Mouse (Mus musculus) lung, embryonic 15.5 days (tissue): Measurements from ENCODE around the gene Klk1b3. TPM values are rescaled to one million over a fixed set of nuclear protein-coding genes. Genes with fewer than 3 reads are reported as not detected.
"Not testable (repeated sequence)": the region's sequence is repeated elsewhere in the genome, so short reads cannot be mapped to it uniquely, and the experiment has no call there.

Experiments used
- ATAC-seq: fragments of 200-750 bp; cut with Nextera tagmentation; 2 replicates; pipeline ENCODE4 v1.8.0; 2017; ENCODE audit warnings: moderate number of reproducible peaks, borderline replicate concordance; ENCODE audit not compliant: low FRiP score, low TSS enrichment; ENCODE audit errors: extremely low read depth
- H3K27ac ChIP-seq: fragments of 300-500 bp; sonication (generic); 2 replicates; pipeline ENCODE4 v1.5.1; 2015; ENCODE audit warnings: moderate library complexity, mild to moderate bottlenecking, inconsistent platforms
- H3K27me3 ChIP-seq: fragments of 300-500 bp; sonication (generic); 2 replicates; pipeline ENCODE4 v1.6.1; 2015; ENCODE audit warnings: inconsistent platforms
- H3K36me3 ChIP-seq: fragments of 300-500 bp; sonication (generic); 2 replicates; pipeline ENCODE4 v1.6.1; 2015; ENCODE audit warnings: inconsistent platforms
- H3K4me1 ChIP-seq: fragments of 300-500 bp; sonication (generic); 2 replicates; pipeline ENCODE4 v1.6.1; 2015; ENCODE audit warnings: inconsistent platforms
- H3K4me2 ChIP-seq: fragments of 300-500 bp; sonication (generic); 2 replicates; pipeline ENCODE4 v1.6.1; 2015; ENCODE audit warnings: inconsistent platforms, mild to moderate bottlenecking, moderate library complexity
- H3K4me3 ChIP-seq: fragments of 300-500 bp; sonication (generic); 2 replicates; pipeline ENCODE4 v1.5.1; 2015; ENCODE audit warnings: mild to moderate bottlenecking, inconsistent platforms
- H3K9ac ChIP-seq: fragments of 300-500 bp; sonication (generic); 2 replicates; pipeline ENCODE4 v1.6.1; 2015; ENCODE audit warnings: inconsistent platforms
- H3K9me3 ChIP-seq: fragments of 300-500 bp; sonication (generic); 2 replicates; pipeline ENCODE4 v1.6.1; 2016; ENCODE audit warnings: inconsistent platforms
- WGBS: fragments of 180-500 bp; shearing (Covaris S2); methylation state at CpG from one replicate; pipeline ENCODE4 v1.1.7; 2015; 5-methylcytosine and 5-hydroxymethylcytosine counted together
- polyA plus RNA-seq: library from polyadenylated mRNA; unstranded; fragments of >200 nt; fragmentation: Nextera tagmentation; extraction: Ambion mirVana; gene quantifications from 2 replicates; pipeline ENCODE4 v1.2.1, GENCODE M21; 2015

Gene Klk1b3
- polyA plus RNA-seq, 1 experiment from 2014 or later = not detected

GRCm38 (mm10) chr7:44239913-44240312, 41.9 kb downstream of the Klk1b3 start:
- Histone ChIP-seq H3K9ac (no peak overlapping the region), H3K4me1 (peaks cover under 1% of the 10 kb centered on the region; the same call in 1 of the 2 replicates), H3K27ac (no peak overlapping the region), H3K4me2 (no peak overlapping the region), H3K4me3 (no peak overlapping the region), H3K27me3 (no peaks in the 10 kb centered on the region), H3K36me3 (no peaks in the 10 kb centered on the region), H3K9me3 (no peaks in the 10 kb centered on the region)
- 32% methylated on average over 2 of the region's 2 CpGs for WGBS
- ATAC-seq = no peak

- no peak for ATAC-seq
- Histone ChIP-seq H3K4me2 (no peak overlapping the region), H3K9me3 (no peaks in the 10 kb centered on the region), H3K4me3 (no peak overlapping the region), H3K4me1 (peaks cover 7% of the 10 kb centered on the region; the same call in 1 of the 2 replicates), H3K9ac (no peak overlapping the region), H3K27me3 (no peaks in the 10 kb centered on the region), H3K27ac (no peak overlapping the region), H3K36me3 (no peaks in the 10 kb centered on the region)
- WGBS = 33% methylated on average over 1 of the region's 1 CpGs
Observed at GRCm38 (mm10) chr7:44240712-44241111, 42.7 kb downstream of the Klk1b3 start.

GRCm38 (mm10) chr7:44241163-44241562, 43.2 kb downstream of the Klk1b3 start:
- no peak overlapping the region for H3K4me2 ChIP-seq
- no peak for ATAC-seq
- no peaks in the 10 kb centered on the region for H3K36me3 ChIP-seq
- H3K9ac ChIP-seq = no peak overlapping the region
- 61% methylated on average over 2 of the region's 2 CpGs for WGBS
- no peak overlapping the region for H3K27ac ChIP-seq
- H3K4me1 ChIP-seq = peaks cover 7% of the 10 kb centered on the region; the same call in 1 of the 2 replicates
- no peaks in the 10 kb centered on the region for H3K9me3 ChIP-seq
- no peak overlapping the region for H3K4me3 ChIP-seq
- H3K27me3 ChIP-seq = no peaks in the 10 kb centered on the region

GRCm38 (mm10) chr7:44244080-44244479, 46.1 kb downstream of the Klk1b3 start:
- ATAC-seq = no peak
- H3K9ac ChIP-seq = no peak overlapping the region
- no peaks in the 10 kb centered on the region for H3K27me3 ChIP-seq
- H3K9me3 ChIP-seq = no peaks in the 10 kb centered on the region
- H3K4me3 ChIP-seq = no peak overlapping the region
- peaks cover 11% of the 10 kb centered on the region for H3K36me3 ChIP-seq
- WGBS = 60% methylated on average over 1 of the region's 1 CpGs
- H3K27ac ChIP-seq = no peak overlapping the region
- peaks cover 19% of the 10 kb centered on the region for H3K4me1 ChIP-seq
- H3K4me2 ChIP-seq = no peak overlapping the region

GRCm38 (mm10) chr7:44246055-44246983, 48.3 kb downstream of the Klk1b3 start, which contains the start of the genes 1700028J19Rik and 2410002F23Rik:
TSS of gene 1700028J19Rik (minus strand) at chr7:44246695.
TSS of gene 2410002F23Rik (plus strand) at chr7:44246722.
- H3K27ac ChIP-seq = peak within 1 kb of the TSS; percentile 93
- no peaks in the 10 kb centered on the region for H3K27me3 ChIP-seq
- peak within 1 kb of the TSS; percentile 63 for H3K4me2 ChIP-seq
- H3K9me3 ChIP-seq = no peaks in the 10 kb centered on the region
- peak within 1 kb of the TSS; percentile 91 for H3K9ac ChIP-seq
- under 1% methylated on average over 62 of the region's 62 CpGs for WGBS
- H3K36me3 ChIP-seq = peaks cover 31% of the 10 kb centered on the region
- peaks cover 19% of the 10 kb centered on the region for H3K4me1 ChIP-seq
- H3K4me3 ChIP-seq = peak within 1 kb of the TSS; percentile 99
- peak; percentile 80 for ATAC-seq

- Histone ChIP-seq H3K4me3 (peak overlapping the region; percentile 99), H3K4me1 (peaks cover 19% of the 10 kb centered on the region), H3K9me3 (no peaks in the 10 kb centered on the region), H3K36me3 (peaks cover 33% of the 10 kb centered on the region), H3K27ac (peak overlapping the region; percentile 93), H3K27me3 (no peaks in the 10 kb centered on the region), H3K9ac (peak overlapping the region; percentile 91), H3K4me2 (peak overlapping the region; percentile 63)
- under 1% methylated on average over 23 of the region's 23 CpGs for WGBS
- peak; percentile 23; the same call in 1 of the 2 replicates for ATAC-seq
Observed at GRCm38 (mm10) chr7:44246984-44247470, 49.0 kb downstream of the Klk1b3 start.

GRCm38 (mm10) chr7:44247971-44248370, 50.0 kb downstream of the Klk1b3 start:
- H3K27me3 ChIP-seq = no peaks in the 10 kb centered on the region
- peaks cover 42% of the 10 kb centered on the region for H3K36me3 ChIP-seq
- peak overlapping the region; percentile 63 for H3K4me2 ChIP-seq
- H3K4me1 ChIP-seq = peaks cover 19% of the 10 kb centered on the region
- peak overlapping the region; percentile 91; the same call in 1 of the 2 replicates for H3K9ac ChIP-seq
- no peaks in the 10 kb centered on the region for H3K9me3 ChIP-seq
- peak overlapping the region; percentile 99 for H3K4me3 ChIP-seq
- ATAC-seq = no peak
- no peak overlapping the region for H3K27ac ChIP-seq
- 75% methylated on average over 2 of the region's 2 CpGs for WGBS

- peaks cover 19% of the 10 kb centered on the region for H3K4me1 ChIP-seq
- H3K27ac ChIP-seq = no peak overlapping the region
- no peak for ATAC-seq
- 93% methylated on average over 4 of the region's 4 CpGs for WGBS
- no peaks in the 10 kb centered on the region for H3K27me3 ChIP-seq
- no peak overlapping the region for H3K4me2 ChIP-seq
- no peak overlapping the region for H3K4me3 ChIP-seq
- H3K9me3 ChIP-seq = no peaks in the 10 kb centered on the region
- H3K36me3 ChIP-seq = peaks cover 44% of the 10 kb centered on the region
- H3K9ac ChIP-seq = no peak overlapping the region
Observed at GRCm38 (mm10) chr7:44249248-44249647, 51.3 kb downstream of the Klk1b3 start.

- not testable (repeated sequence) for H3K9me3 ChIP-seq, ATAC-seq, H3K4me2 ChIP-seq, H3K27ac ChIP-seq, H3K4me3 ChIP-seq, H3K27me3 ChIP-seq, H3K9ac ChIP-seq
- H3K36me3 ChIP-seq = peaks cover 44% of the 10 kb centered on the region
- H3K4me1 ChIP-seq = peaks cover 12% of the 10 kb centered on the region
- 83% methylated on average over 17 of the region's 17 CpGs for WGBS
Observed at GRCm38 (mm10) chr7:44250732-44251275, 52.8 kb downstream of the Klk1b3 start.

Other genes starting within 250 kb of the Klk1b3 start
- gene Klk1b8, start 247.5 kb upstream of the Klk1b3 start, polyA plus RNA-seq = not detected in 2 replicates
- gene Klk1b1, start 231.4 kb upstream of the Klk1b3 start, polyA plus RNA-seq = not detected in 2 replicates
- gene Klk1b9, start 222.1 kb upstream of the Klk1b3 start, polyA plus RNA-seq = not detected in 2 replicates
- gene Klk1b11, start 202.3 kb upstream of the Klk1b3 start, polyA plus RNA-seq = not detected in 2 replicates
- not detected in 2 replicates for gene Klk1b26, start 186.0 kb upstream of the Klk1b3 start, polyA plus RNA-seq
- gene Klk1b27, start 145.9 kb upstream of the Klk1b3 start, polyA plus RNA-seq = not detected in 2 replicates
- not detected in 2 replicates for gene Klk1b21, start 95.9 kb upstream of the Klk1b3 start, polyA plus RNA-seq
- not detected in 2 replicates for gene Klk1b22, start 85.5 kb upstream of the Klk1b3 start, polyA plus RNA-seq
- gene Klk1b16, start 61.4 kb upstream of the Klk1b3 start, polyA plus RNA-seq = not detected in 2 replicates
- not detected in 2 replicates for gene Klk1b24, start 10.0 kb upstream of the Klk1b3 start, polyA plus RNA-seq
- gene Klk1b4, start 9.2 kb downstream of the Klk1b3 start, polyA plus RNA-seq = not detected in 2 replicates
- gene Klk1b5, start 17.8 kb downstream of the Klk1b3 start, polyA plus RNA-seq = not detected in 2 replicates
- 0.20 TPM in 1 of 2 replicates, not detected in the other for gene Klk1, start 27.2 kb downstream of the Klk1b3 start, polyA plus RNA-seq
- not detected in 2 replicates for gene Gm36864, start 38.0 kb downstream of the Klk1b3 start, polyA plus RNA-seq
- gene 1700028J19Rik, start 48.5 kb downstream of the Klk1b3 start, polyA plus RNA-seq = 1.4 TPM in 2 replicates
- 133 TPM in 2 replicates for gene 2410002F23Rik, start 48.5 kb downstream of the Klk1b3 start, polyA plus RNA-seq
- not detected in 2 replicates for gene Acp4, start 59.2 kb downstream of the Klk1b3 start, polyA plus RNA-seq
- gene Gm15517, start 63.3 kb downstream of the Klk1b3 start, polyA plus RNA-seq = not detected in 2 replicates
- 2.5 and 2.6 TPM in 2 replicates for gene Clec11a, start 108.7 kb downstream of the Klk1b3 start, polyA plus RNA-seq
- gene Shank1, start 112.1 kb downstream of the Klk1b3 start, polyA plus RNA-seq = 0.96 and 1.1 TPM in 2 replicates
- 2.1 and 2.3 TPM in 2 replicates for gene Syt3, start 185.9 kb downstream of the Klk1b3 start, polyA plus RNA-seq
- gene 1700008O03Rik, start 187.6 kb downstream of the Klk1b3 start, polyA plus RNA-seq = 1.1 and 1.4 TPM in 2 replicates
- gene Lrrc4b, start 230.8 kb downstream of the Klk1b3 start, polyA plus RNA-seq = 0.88 and 0.98 TPM in 2 replicates